Mouse (Mus musculus) embryo, embryonic 9.5 days (tissue): ENCODE results near the gene Pam.
"Not testable (repeated sequence)": the region's sequence is repeated elsewhere in the genome, so short reads cannot be mapped to it uniquely, and the experiment has no call there.

Experiments
- DNase-seq: peaks from one replicate; pipeline ENCODE4 v3.0.0-alpha.2; 2017; ENCODE audit errors: extremely low spot score

Gene Pam

GRCm38 (mm10) chr1:98038252-98038651 is 57.2 kb downstream of the Pam start:
- no peak for DNase-seq

DNA sequence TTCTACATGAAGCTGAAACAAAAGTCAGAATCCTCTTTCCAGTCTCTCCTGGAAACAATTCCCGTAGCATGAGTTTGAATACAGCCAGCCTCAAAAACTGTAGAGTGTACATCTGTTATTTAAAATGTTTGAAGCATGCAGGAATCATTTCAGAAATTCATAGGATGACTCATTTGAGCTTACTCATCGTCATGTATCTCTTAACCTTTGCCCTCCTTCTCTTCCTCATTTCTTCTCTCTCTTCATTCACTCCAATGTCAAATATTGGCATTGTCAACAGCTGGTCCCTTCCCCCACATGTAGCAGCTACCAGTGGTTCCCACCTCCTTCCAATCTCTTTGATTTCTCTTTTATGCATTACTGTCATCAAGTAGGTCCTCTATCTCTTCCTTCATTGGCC is 59.7 kb downstream of the Pam start:
- DNase-seq: no peak

- no peak for DNase-seq
These were observed 63.6 kb downstream of the Pam start for GRCm38 (mm10) chr1:98031802-98032201.

- DNase-seq: no peak
These were observed 66.4 kb downstream of the Pam start for GRCm38 (mm10) chr1:98029025-98029424.

- no peak for DNase-seq
These were observed 67.0 kb downstream of the Pam start for GRCm38 (mm10) chr1:98028468-98028867.

DNA sequence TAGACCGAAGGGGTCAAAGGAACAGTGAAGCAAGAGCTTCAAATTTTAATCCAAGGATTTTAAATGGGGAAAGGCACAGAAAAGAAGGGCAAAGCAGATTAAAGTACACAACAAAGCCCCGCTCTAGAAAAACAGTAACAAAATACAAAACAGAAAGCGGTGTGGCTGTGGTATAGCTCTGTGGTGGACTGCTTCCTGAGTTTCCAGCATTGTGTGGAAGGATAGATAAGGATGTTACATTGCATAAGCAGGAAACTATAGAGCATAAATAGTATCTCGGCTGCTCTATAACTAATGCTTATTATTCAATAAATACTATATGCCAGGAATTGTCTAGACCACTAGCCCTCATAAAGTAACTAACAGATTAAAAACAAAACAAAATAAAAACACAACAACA is 67.5 kb downstream of the Pam start:
- no peak for DNase-seq

DNA sequence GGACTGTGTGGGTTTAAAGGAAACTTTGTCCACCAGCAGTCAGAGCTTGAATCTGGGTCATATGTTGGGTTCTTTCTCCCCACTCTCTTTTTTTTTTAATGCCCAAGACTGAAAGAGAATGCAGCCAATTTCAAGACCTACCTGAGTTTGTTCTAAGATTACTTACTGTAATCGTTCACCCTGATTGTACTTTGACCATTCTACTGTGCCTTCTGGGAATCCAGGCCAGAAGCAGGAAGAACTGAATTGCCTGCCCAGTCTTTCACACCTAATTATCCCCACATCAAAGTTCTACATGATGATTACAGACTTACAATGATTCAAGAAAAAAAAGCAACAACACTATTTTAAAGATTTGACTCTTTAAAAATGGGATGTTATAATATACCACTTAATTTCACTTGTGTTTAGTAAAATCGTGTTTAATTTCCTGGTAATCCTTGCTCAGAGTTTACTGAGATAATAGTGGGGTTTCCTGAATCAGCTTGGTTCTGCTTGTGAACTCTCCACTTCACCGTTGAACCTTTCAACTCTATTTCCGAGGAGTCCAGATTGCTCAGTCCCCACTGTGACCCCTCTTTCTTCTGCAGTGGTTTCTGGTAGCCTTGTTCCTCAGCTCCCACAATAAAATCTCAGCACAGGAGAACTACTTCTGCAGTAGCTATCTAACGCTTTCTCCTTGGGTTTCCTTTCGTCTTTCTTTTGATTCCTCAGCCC is 69.4 kb downstream of the Pam start:
- DNase-seq: no peak

DNA sequence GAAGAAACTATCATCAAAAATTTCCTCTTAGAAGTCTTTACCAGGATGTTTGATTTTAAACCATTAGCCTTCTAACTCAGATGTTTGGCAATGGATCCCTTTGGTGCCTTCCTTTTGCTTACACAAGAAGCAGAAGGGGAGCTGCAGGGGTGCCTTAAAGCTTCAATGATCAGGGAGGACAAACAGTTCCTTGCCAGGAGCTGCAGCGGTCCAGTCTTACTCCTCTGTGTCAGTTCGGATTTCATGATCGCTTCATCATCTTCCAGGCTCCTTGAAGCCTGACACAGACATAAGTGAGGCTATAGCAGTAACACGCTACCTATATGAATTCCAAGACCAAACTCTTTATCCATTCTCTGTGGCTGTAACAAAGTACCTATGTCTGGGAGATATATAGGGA is 71.6 kb downstream of the Pam start:
- no peak for DNase-seq

DNA sequence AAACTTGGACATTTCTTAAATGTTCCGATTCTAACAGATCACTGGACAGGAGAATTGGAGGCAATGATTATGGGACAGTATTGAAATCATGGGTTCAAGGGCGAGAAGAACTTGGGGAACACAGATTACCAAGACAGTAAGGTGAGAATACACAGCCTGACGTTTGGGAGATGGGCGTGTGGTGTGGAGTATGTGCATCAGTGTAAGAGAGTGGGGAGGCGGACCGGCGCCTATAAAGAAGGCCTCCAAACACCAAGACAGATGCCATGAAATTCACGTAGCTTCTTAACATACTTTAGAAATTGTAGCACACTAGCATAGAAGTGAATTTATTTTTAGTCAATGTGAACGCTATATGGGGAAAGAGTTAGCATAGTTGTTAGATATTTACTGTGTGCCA is 76.5 kb downstream of the Pam start:
- DNase-seq: no peak

DNA sequence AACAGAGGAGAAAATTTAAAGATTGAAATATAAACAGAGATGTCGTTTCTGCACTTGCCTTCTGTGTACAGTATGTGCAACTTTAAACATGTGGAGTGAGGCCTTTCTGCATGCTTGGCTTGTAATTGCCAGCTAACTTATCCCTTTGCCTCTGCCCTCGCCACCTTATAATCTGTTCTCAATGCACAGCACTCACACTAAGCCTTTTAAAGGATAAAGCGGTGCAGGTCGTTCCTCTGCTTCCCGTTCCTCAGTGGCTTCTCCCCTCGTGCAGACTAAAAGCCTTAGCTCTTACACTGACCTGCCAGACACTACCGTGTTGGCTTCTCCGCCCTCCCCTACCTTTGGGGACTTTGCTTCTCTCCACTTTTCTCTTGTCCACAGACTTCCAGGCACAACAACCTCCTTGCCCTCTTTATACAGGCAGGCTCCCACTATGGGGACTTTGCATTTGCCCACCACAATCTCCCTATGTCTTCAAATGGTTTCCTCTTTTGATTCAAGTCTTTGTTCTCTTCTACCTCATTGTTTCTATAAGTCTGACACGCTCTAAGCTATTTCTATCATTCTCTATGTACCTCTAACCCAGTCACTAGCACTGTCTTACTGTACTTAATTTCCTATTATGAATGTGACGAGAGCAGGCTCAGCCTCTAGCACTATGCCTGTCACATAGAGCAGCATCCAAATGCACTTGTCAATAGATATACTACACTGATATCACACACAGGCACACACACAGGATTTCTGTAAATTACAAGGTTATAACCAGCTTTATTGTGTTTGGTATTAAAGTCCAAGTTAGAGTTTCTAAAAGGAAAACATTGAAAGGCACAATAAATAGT is 79.2 kb downstream of the Pam start:
- DNase-seq: no peak

GRCm38 (mm10) chr1:98015564-98015963 is 79.9 kb downstream of the Pam start:
- no peak for DNase-seq

DNA sequence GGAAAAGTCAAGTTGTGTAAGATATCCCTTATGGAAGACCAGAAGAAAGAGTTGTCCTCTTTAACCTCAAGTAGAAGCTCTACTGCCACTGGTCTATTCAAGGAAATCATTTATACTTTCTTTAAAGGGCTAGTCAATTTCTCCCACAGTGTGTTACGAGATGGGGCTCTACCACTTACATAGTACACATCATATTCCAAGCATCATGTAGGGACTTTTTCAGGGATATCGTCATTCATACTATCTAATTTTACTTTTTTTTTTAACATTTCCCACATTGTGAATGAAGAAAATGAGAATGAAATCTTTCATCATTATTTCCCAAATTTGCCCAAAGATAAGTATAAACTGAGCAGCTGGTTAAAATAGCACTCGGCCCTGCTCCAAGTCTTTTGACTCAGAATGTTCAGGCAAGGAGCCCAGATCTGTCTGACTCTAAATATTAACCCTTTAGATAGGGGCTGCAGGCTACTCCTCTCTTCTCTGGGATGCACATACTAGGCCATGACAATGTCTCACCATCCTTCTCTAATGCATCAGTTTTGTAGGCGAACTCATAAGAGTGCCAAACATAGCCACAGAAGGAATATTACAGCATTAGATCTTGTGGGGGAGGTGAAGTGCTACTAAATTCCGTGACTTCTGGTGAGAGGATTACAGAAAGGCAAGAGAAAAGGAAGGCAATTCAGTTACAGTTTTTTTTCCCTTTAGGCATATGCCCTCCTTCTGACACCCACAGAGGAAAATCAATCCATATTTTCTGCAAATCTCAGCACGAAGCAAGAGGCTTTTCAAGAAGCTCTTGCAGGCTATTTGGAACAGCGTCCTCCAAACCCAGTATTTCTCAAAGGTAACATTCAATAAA is 92.7 kb downstream of the Pam start:
- DNase-seq: no peak

GRCm38 (mm10) chr1:97999465-97999864 is 96.0 kb downstream of the Pam start:
- no peak for DNase-seq

DNA sequence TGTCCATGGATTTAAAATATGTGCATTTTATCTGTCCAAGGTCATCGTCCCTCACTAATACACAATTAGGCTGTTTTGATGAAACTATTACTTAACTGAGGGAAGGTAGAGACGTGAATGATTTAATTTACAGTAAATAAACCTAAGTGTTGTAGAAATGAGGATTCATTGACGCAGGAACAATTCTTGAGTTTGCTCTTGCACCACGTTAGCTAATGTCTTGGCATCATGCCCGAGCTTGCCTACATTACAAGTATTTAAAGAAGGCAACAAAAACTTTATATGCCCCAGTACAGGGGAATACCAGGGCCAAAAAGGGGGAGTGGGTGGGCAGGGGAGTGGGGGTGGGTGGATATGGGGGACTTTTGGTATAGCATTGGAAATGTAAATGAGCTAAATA is 96.5 kb downstream of the Pam start:
- DNase-seq: not testable (repeated sequence)

- no peak for DNase-seq
These were observed 98.4 kb downstream of the Pam start for GRCm38 (mm10) chr1:97997088-97997487.

DNA sequence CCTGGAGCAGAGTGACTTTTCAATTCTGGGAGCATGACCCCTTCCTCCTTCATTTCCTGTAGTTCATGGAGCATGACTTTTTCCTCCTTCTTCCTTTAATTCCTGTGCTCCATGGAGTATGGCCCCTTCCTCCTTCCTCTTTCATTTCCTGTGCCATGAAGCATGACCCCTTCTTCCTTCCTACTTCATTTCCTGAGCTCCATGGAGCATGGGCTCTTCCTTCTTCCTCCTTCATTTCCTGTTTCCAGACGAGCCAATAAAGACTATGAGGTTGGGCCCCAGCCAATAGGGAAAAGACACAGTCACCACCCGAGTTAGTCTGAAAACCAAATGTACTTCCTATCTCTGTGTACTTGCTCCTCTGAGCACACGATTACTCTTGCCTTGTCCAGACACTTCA is 103.5 kb downstream of the Pam start:
- DNase-seq: no peak

- DNase-seq: no peak
These were observed 112.3 kb downstream of the Pam start for GRCm38 (mm10) chr1:97983189-97983588.

GRCm38 (mm10) chr1:97979422-97979821 is 116.0 kb downstream of the Pam start:
- no peak for DNase-seq

DNA sequence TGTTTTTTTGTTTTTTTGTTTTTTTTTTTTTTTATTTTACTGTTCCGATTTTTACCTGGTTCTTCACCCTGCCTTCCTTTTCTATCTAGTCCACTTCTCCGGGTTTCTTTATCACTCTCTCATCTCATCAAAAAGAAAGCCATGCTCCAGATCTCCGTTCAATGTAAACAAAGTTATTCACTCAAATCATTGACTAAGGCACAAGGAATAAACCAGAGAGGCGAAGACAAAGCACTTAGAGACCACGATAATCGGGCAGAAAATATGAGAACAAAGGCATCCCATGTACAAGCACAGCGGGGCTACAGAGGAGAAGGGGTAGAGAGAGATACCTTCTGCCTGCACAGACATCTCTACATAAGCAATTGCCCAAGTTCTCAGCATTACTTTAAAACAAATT is 117.9 kb downstream of the Pam start:
- peak; percentile 20 for DNase-seq

- DNase-seq: peak; percentile 81
These were observed 118.5 kb downstream of the Pam start for GRCm38 (mm10) chr1:97976873-97977473.

GRCm38 (mm10) chr1:97976072-97976471 is 119.4 kb downstream of the Pam start:
- no peak for DNase-seq

DNA sequence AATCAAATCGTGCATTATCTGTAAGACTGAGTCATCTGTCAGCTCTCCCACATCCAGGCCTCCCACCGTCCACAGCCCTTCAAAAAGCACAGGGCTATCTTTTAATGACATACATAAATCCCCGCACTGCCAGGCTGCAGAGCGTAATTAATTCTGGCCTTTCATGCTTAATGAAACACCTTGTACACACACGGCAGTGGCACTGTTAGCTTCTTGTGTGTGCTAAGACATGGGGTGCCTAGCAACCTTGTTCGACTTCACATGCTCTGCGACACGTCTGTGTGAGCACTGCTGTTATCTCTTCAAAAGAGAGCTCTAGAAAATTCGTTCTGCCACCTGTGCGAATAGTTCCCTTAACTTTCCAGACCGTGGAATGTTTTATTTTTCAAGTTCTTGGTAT is 120.5 kb downstream of the Pam start:
- DNase-seq: no peak
